Mouse (Mus musculus) lung, adult 2 months (tissue): ENCODE results near the gene Havcr2. TPM values are rescaled to one million over a fixed set of nuclear protein-coding genes. Genes with fewer than 3 reads are reported as not detected.

Source experiments
- DNase-seq: peaks from one replicate; pipeline ENCODE4 v3.0.0; 2022
- H3K4me1 ChIP-seq: fragments of 200-500 bp; 2 replicates; pipeline ENCODE4 v1.6.1; 2011; ENCODE audit warnings: low read length; ENCODE audit not compliant: control insufficient read depth, insufficient read depth
- H3K4me3 ChIP-seq: fragments of 200-500 bp; replicated peaks from 2 replicates; pipeline ENCODE3; 2011; ENCODE audit warnings: low read depth, mild to moderate bottlenecking, control low read depth, low read length; ENCODE audit errors: extremely low read depth
- CTCF ChIP-seq: fragments of 200-500 bp; IDR thresholded peaks from 2 replicates; pipeline ENCODE4 v1.5.1; 2011; ENCODE audit warnings: mild to moderate bottlenecking, low read length, control low read depth; ENCODE audit not compliant: insufficient read depth
- POLR2A ChIP-seq: fragments of 200-500 bp; IDR thresholded peaks from 2 replicates; pipeline ENCODE4 v1.6.1; 2011; ENCODE audit warnings: low read depth, mild to moderate bottlenecking, control low read depth, low read length, borderline replicate concordance; ENCODE audit errors: extremely low read depth
- WGBS: fragments of 180-500 bp; shearing (Covaris S2); methylation state at CpG from one replicate; pipeline ENCODE4 v1.1.7; 2018; 5-methylcytosine and 5-hydroxymethylcytosine counted together
- polyA plus RNA-seq: library from polyadenylated mRNA; depleted of rRNA; stranded (reverse); fragments of >200 nt; gene quantifications from 2 replicates; pipeline ENCODE4 v1.2.3, GENCODE M21; 2012

Gene Havcr2
- polyA plus RNA-seq, 1 experiment = 1.8 TPM

GRCm38 (mm10) chr11:46447644-46448484, 6.9 kb upstream of the Havcr2 start:
- Histone ChIP-seq H3K4me1 (peaks cover 2% of the 10 kb centered on the region), H3K4me3 (no peak overlapping the region)
- no peak for DNase-seq
- TF ChIP-seq CTCF (no peak), POLR2A (no peak)
- 72% methylated on average over 13 of the region's 13 CpGs for WGBS

GRCm38 (mm10) chr11:46449461-46450080, 5.2 kb upstream of the Havcr2 start:
- TF ChIP-seq POLR2A = no peak
- no peak for TF ChIP-seq CTCF
- no peak overlapping the region for H3K4me3 ChIP-seq
- H3K4me1 ChIP-seq = no peaks in the 10 kb centered on the region
- DNase-seq = no peak
- 65% methylated on average over 11 of the region's 11 CpGs for WGBS

- TF ChIP-seq POLR2A (no peak), CTCF (no peak)
- Histone ChIP-seq H3K4me3 (no peak overlapping the region), H3K4me1 (no peaks in the 10 kb centered on the region; the same call in 1 of the 2 replicates)
- no peak for DNase-seq
- 57% methylated on average over 3 of the region's 3 CpGs for WGBS
These were observed 5.2 kb downstream of the Havcr2 start for GRCm38 (mm10) chr11:46459960-46460359.

- Histone ChIP-seq H3K4me3 (no peak overlapping the region), H3K4me1 (no peaks in the 10 kb centered on the region; the same call in 1 of the 2 replicates)
- DNase-seq = no peak
- no peak for TF ChIP-seq POLR2A
- no peak for TF ChIP-seq CTCF
- 67% methylated on average over 5 of the region's 5 CpGs for WGBS
These were observed 6.6 kb downstream of the Havcr2 start for GRCm38 (mm10) chr11:46461362-46461761.

- DNase-seq = no peak
- no peak overlapping the region for H3K4me3 ChIP-seq
- H3K4me1 ChIP-seq = no peaks in the 10 kb centered on the region; the same call in 1 of the 2 replicates
- TF ChIP-seq CTCF = no peak
- TF ChIP-seq POLR2A = no peak
- 37% methylated on average over 5 of the region's 5 CpGs for WGBS
These were observed 7.2 kb downstream of the Havcr2 start for GRCm38 (mm10) chr11:46461931-46462330.

GRCm38 (mm10) chr11:46466878-46467277, 12.1 kb downstream of the Havcr2 start:
- 75% methylated on average over 2 of the region's 2 CpGs for WGBS
- Histone ChIP-seq H3K4me3 (no peak overlapping the region), H3K4me1 (no peaks in the 10 kb centered on the region)
- no peak for DNase-seq
- no peak for TF ChIP-seq POLR2A
- no peak for TF ChIP-seq CTCF

- TF ChIP-seq POLR2A = no peak
- no peak for TF ChIP-seq CTCF
- no peak for DNase-seq
- Histone ChIP-seq H3K4me3 (no peak overlapping the region), H3K4me1 (no peaks in the 10 kb centered on the region)
- WGBS = 89% methylated on average over 4 of the region's 4 CpGs
These were observed 19.5 kb downstream of the Havcr2 start for GRCm38 (mm10) chr11:46474220-46474619.

GRCm38 (mm10) chr11:46479311-46479710, 24.6 kb downstream of the Havcr2 start:
- no peak overlapping the region for H3K4me3 ChIP-seq
- no peak for TF ChIP-seq CTCF
- TF ChIP-seq POLR2A = no peak
- no peaks in the 10 kb centered on the region for H3K4me1 ChIP-seq
- no peak for DNase-seq
- 71% methylated on average over 9 of the region's 9 CpGs for WGBS

GRCm38 (mm10) chr11:46480517-46480916, 25.8 kb downstream of the Havcr2 start:
- TF ChIP-seq POLR2A = no peak
- no peak for TF ChIP-seq CTCF
- WGBS = 64% methylated on average over 7 of the region's 7 CpGs
- DNase-seq = no peak
- no peaks in the 10 kb centered on the region for H3K4me1 ChIP-seq
- no peak overlapping the region for H3K4me3 ChIP-seq

- Histone ChIP-seq H3K4me1 (no peaks in the 10 kb centered on the region), H3K4me3 (no peak overlapping the region)
- no peak for DNase-seq
- 13% methylated on average over 1 of the region's 1 CpGs for whole genome bisulfite sequencing
- no peak for TF ChIP-seq CTCF
- TF ChIP-seq POLR2A = no peak
These were observed 33.5 kb downstream of the Havcr2 start for GRCm38 (mm10) chr11:46488231-46488630.
